Mouse (Mus musculus) adipocyte (in vitro differentiated cells): ENCODE measurements around the gene Gm11168.
"Not testable (repeated sequence)": the region's sequence is repeated elsewhere in the genome, so short reads cannot be mapped to it uniquely, and the experiment has no call there.

Experiments used
- DNase-seq: peaks from one replicate; pipeline ENCODE4 v3.0.0-alpha.2; 2016; ENCODE audit warnings: low spot score

Gm11168 gene

GRCm38 (mm10) chr9:3025653-3026052 is 22.5 kb downstream of the Gm11168 start:
- not testable (repeated sequence) for DNase-seq

- not testable (repeated sequence) for DNase-seq
These were observed 23.0 kb downstream of the Gm11168 start for GRCm38 (mm10) chr9:3026136-3026535.

- not testable (repeated sequence) for DNase-seq
These were observed 23.6 kb downstream of the Gm11168 start for GRCm38 (mm10) chr9:3026741-3027140.

GRCm38 (mm10) chr9:3027200-3027599 is 24.1 kb downstream of the Gm11168 start:
- DNase-seq, result peak; percentile 80

GRCm38 (mm10) chr9:3029276-3030000 is 26.3 kb downstream of the Gm11168 start:
- not testable (repeated sequence) for DNase-seq

GRCm38 (mm10) chr9:3030677-3031318 is 27.7 kb downstream of the Gm11168 start:
- peak; percentile 98 for DNase-seq

- not testable (repeated sequence) for DNase-seq
These were observed 31.2 kb downstream of the Gm11168 start, which contains the start of gene Gm17535 for GRCm38 (mm10) chr9:3034299-3034698. TSS of gene Gm17535 (plus strand) at chr9:3034599.

GRCm38 (mm10) chr9:3036577-3036976 is 33.4 kb downstream of the Gm11168 start, which contains the start of gene Gm10715:
TSS of gene Gm10715 (plus strand) at chr9:3036877.
- DNase-seq, result not testable (repeated sequence)

GRCm38 (mm10) chr9:3038161-3038560 is 35.0 kb downstream of the Gm11168 start:
- peak; percentile 28 for DNase-seq
